Mouse (Mus musculus): ENCODE measurements at regions not wholly inside any gene's neighbourhood (a gene's known extent, or its start where the extent isn't known, plus 50 kb on each side); places are given as distances from the start of the nearest gene placed in this dataset.
"Not testable (repeated sequence)": the region's sequence is repeated elsewhere in the genome, so short reads cannot be mapped to it uniquely, and the experiment has no call there.

- no peak for DNase-seq
Observed at GRCm38 (mm10) chr3:21942912-21943311, 133.5 kb upstream of the Tbl1xr1 start.

GRCm38 (mm10) chr3:21945775-21946174, 130.7 kb upstream of the Tbl1xr1 start:
- DNase-seq, result no peak

GRCm38 (mm10) chr3:21947320-21948073, 129.0 kb upstream of the Tbl1xr1 start:
- DNase-seq, result no peak

- no peak for DNase-seq
Observed at GRCm38 (mm10) chr3:21948074-21948659, 128.3 kb upstream of the Tbl1xr1 start.

- DNase-seq, result no peak
Observed at GRCm38 (mm10) chr3:21949459-21949858, 127.0 kb upstream of the Tbl1xr1 start.

- DNase-seq, result no peak
Observed at GRCm38 (mm10) chr3:21950571-21950970, 125.9 kb upstream of the Tbl1xr1 start.

- no peak for DNase-seq
Observed at GRCm38 (mm10) chr3:21951446-21952285, 124.8 kb upstream of the Tbl1xr1 start.

- no peak for DNase-seq
Observed at GRCm38 (mm10) chr3:21952695-21953415, 123.6 kb upstream of the Tbl1xr1 start.

- no peak for DNase-seq
Observed at GRCm38 (mm10) chr3:21953416-21953810, 123.0 kb upstream of the Tbl1xr1 start.

GRCm38 (mm10) chr3:21955681-21956080, 120.8 kb upstream of the Tbl1xr1 start:
- DNase-seq, result no peak

- not testable (repeated sequence) for DNase-seq
Observed at GRCm38 (mm10) chr3:21957105-21957504, 119.3 kb upstream of the Tbl1xr1 start.

- no peak for DNase-seq
Observed at GRCm38 (mm10) chr3:21958595-21959286, 117.7 kb upstream of the Tbl1xr1 start.

GRCm38 (mm10) chr3:21961091-21961490, 115.4 kb upstream of the Tbl1xr1 start:
- DNase-seq, result no peak

GRCm38 (mm10) chr3:21961746-21962145, 114.7 kb upstream of the Tbl1xr1 start:
- no peak for DNase-seq

GRCm38 (mm10) chr3:21962360-21962782, 114.1 kb upstream of the Tbl1xr1 start:
- DNase-seq, result no peak

- DNase-seq, result no peak
Observed at GRCm38 (mm10) chr3:21962921-21963732, 113.3 kb upstream of the Tbl1xr1 start.

- DNase-seq, result no peak
Observed at GRCm38 (mm10) chr3:21963733-21964351, 112.6 kb upstream of the Tbl1xr1 start.

GRCm38 (mm10) chr3:21964438-21964837, 112.0 kb upstream of the Tbl1xr1 start:
- no peak for DNase-seq

GRCm38 (mm10) chr3:21965556-21965955, 110.9 kb upstream of the Tbl1xr1 start:
- no peak for DNase-seq

GRCm38 (mm10) chr3:21971731-21972130, 104.7 kb upstream of the Tbl1xr1 start:
- DNase-seq, result no peak

- no peak for DNase-seq
Observed at GRCm38 (mm10) chr3:21973153-21973552, 103.3 kb upstream of the Tbl1xr1 start.

All from cerebellum, postnatal 10 days (tissue).